In genomic region chr9:50602055-50602845, GRCm38 (mm10) we compare ENCODE assay signal across 9 mouse cellular contexts. TPM values are rescaled to one million over a fixed set of nuclear protein-coding genes. Genes with fewer than 3 reads are reported as not detected.
DNase-seq lines count a peak whose midpoint lies in the region; ATAC-seq and TF ChIP-seq lines count a peak whose summit lies in the region.
"Had no signal": no experiment of that assay in that cellular context is flagged by ENCODE, and none has a peak within 500 bp of the region (broad histone marks: within the 10 kb centered on the region; RNA-seq: fewer than 3 reads in every experiment).

No protein-coding gene starts in this region.

- H3K27me3 ChIP-seq in forebrain, embryonic 11.5 days (ENCODE audit: control insufficient read depth, insufficient read depth, low read length) = no peaks in the 10 kb centered on the region
- H3K27me3 ChIP-seq in neural tube, embryonic 13.5 days = no peaks in the 10 kb centered on the region

- no peak for TF ChIP-seq CTCF in layer of hippocampus, adult 2 months (conservative IDR thresholded peaks at IDR 0.05)

- no peak for DNase-seq in layer of hippocampus, adult 2 months (ENCODE audit: low spot score in 2 of 2)
- no peak for DNase-seq in layer of hippocampus, postnatal 10 days (ENCODE audit: low spot score in 2 of 2)
- no peak for DNase-seq in forebrain, embryonic 11.5 days (ENCODE audit: low spot score)
- DNase-seq in kidney, postnatal 25 days = peak; percentile 31 to 57
- no peak for DNase-seq in thymus, postnatal 36 days
- DNase-seq in urinary bladder, adult 2 months (ENCODE audit: low spot score) = no peak
- no peak for DNase-seq in left cerebral cortex, adult 11 months (ENCODE audit: low spot score)

- H3K4me1 ChIP-seq in forebrain, embryonic 11.5 days (replicated peaks; ENCODE audit: control insufficient read depth, insufficient read depth, low read length) = peaks cover 8% of the 10 kb centered on the region; the same call in 1 of the 2 replicates
- H3K4me1 ChIP-seq in neural tube, embryonic 13.5 days (replicated peaks) = peaks cover 32% of the 10 kb centered on the region

- 92% methylated on average over 7 of the region's 7 CpGs for WGBS in forebrain, embryonic 11.5 days
- WGBS in neural tube, embryonic 13.5 days = 88% methylated on average over 7 of the region's 7 CpGs

- H3K9ac ChIP-seq in forebrain, embryonic 11.5 days (ENCODE audit: low read length) = no peak overlapping the region
- H3K9ac ChIP-seq in neural tube, embryonic 13.5 days = peak overlapping the region; percentile 93

- H3K4me3 ChIP-seq in layer of hippocampus, adult 2 months = peak overlapping the region; percentile 80
- peak overlapping the region; percentile 85 for H3K4me3 ChIP-seq in forebrain, embryonic 11.5 days (ENCODE audit: low read depth, low read length)
- H3K4me3 ChIP-seq in neural tube, embryonic 13.5 days = peak overlapping the region; percentile 88

- peak overlapping the region; percentile 93 for H3K4me2 ChIP-seq in forebrain, embryonic 11.5 days (ENCODE audit: low read depth, low read length, severe bottlenecking)
- peak overlapping the region; percentile 94 for H3K4me2 ChIP-seq in neural tube, embryonic 13.5 days

- H3K27ac ChIP-seq in layer of hippocampus, adult 2 months = peak overlapping the region; percentile 23; the same call in 1 of the 2 replicates
- no peak overlapping the region for H3K27ac ChIP-seq in forebrain, embryonic 11.5 days (ENCODE audit: low read depth, low read length)
- no peak overlapping the region for H3K27ac ChIP-seq in neural tube, embryonic 13.5 days (replicated peaks)

- peaks cover 7% of the 10 kb centered on the region; the same call in 1 of the 2 replicates for H3K36me3 ChIP-seq in forebrain, embryonic 11.5 days (ENCODE audit: control insufficient read depth, insufficient read depth, low read length)
- peaks cover 44% of the 10 kb centered on the region for H3K36me3 ChIP-seq in neural tube, embryonic 13.5 days

- H3K9me3 ChIP-seq in forebrain, embryonic 11.5 days (ENCODE audit: control insufficient read depth, low read length) = no peaks in the 10 kb centered on the region
- H3K9me3 ChIP-seq in neural tube, embryonic 13.5 days = no peaks in the 10 kb centered on the region

- ATAC-seq in forebrain, embryonic 11.5 days (replicated peaks; ENCODE audit: low FRiP score) = no peak
- ATAC-seq in neural tube, embryonic 13.5 days (ENCODE audit: low read depth) = no peak

RNA-seq across cellular contexts. Expression of gene Sdhd, which starts 1.4 kb away (rescaled TPM):
- total RNA-seq in layer of hippocampus, adult 2 months (2021) = 100 to 1,000 TPM; 109 to 112 TPM
- total RNA-seq in layer of hippocampus, postnatal 10 days (2021) = 100 to 1,000 TPM; 140 to 155 TPM
- 257 and 262 TPM in 2 replicates for polyA plus RNA-seq in forebrain, embryonic 11.5 days (2014; fragmentation: Nextera tagmentation; extraction: Ambion mirVana)
- 229 and 243 TPM in 2 replicates for polyA plus RNA-seq in neural tube, embryonic 13.5 days (2015; fragmentation: Nextera tagmentation; extraction: Ambion mirVana)
- 154 and 189 TPM in 2 replicates for polyA plus RNA-seq in urinary bladder, adult 2 months (2012; rRNA removed)

RNA-seq across cellular contexts. Expression of gene Timm8b, which starts 1.5 kb away (rescaled TPM):
- total RNA-seq in layer of hippocampus, adult 2 months (2021) = 100 to 1,000 TPM; 206 to 234 TPM
- 100 to 1,000 TPM; 217 to 234 TPM for total RNA-seq in layer of hippocampus, postnatal 10 days (2021)
- 318 and 323 TPM in 2 replicates for polyA plus RNA-seq in forebrain, embryonic 11.5 days (2014; fragmentation: Nextera tagmentation; extraction: Ambion mirVana)
- 366 and 422 TPM in 2 replicates for polyA plus RNA-seq in neural tube, embryonic 13.5 days (2015; fragmentation: Nextera tagmentation; extraction: Ambion mirVana)
- 181 and 191 TPM in 2 replicates for polyA plus RNA-seq in urinary bladder, adult 2 months (2012; rRNA removed)

RNA-seq across cellular contexts. Expression of gene Pih1d2, which starts 14.9 kb away (rescaled TPM):
- total RNA-seq in layer of hippocampus, adult 2 months (2021) = 1 to 10 TPM; 2.3 to 2.7 TPM
- 1 to 10 TPM; 1.9 to 3.1 TPM for total RNA-seq in layer of hippocampus, postnatal 10 days (2021)
- polyA plus RNA-seq in forebrain, embryonic 11.5 days (2014; fragmentation: Nextera tagmentation; extraction: Ambion mirVana) = 7.2 and 8.6 TPM in 2 replicates
- polyA plus RNA-seq in neural tube, embryonic 13.5 days (2015; fragmentation: Nextera tagmentation; extraction: Ambion mirVana) = 5.2 and 5.8 TPM in 2 replicates
- 2.1 and 2.5 TPM in 2 replicates for polyA plus RNA-seq in urinary bladder, adult 2 months (2012; rRNA removed)

RNA-seq across cellular contexts. Expression of gene Nkapd1, which starts 15.0 kb away (rescaled TPM):
- 10 to 100 TPM; 20.8 to 22.1 TPM for total RNA-seq in layer of hippocampus, adult 2 months (2021)
- total RNA-seq in layer of hippocampus, postnatal 10 days (2021) = 10 to 100 TPM; 24.4 to 26.4 TPM
- polyA plus RNA-seq in forebrain, embryonic 11.5 days (2014; fragmentation: Nextera tagmentation; extraction: Ambion mirVana) = 23.3 and 24.3 TPM in 2 replicates
- polyA plus RNA-seq in neural tube, embryonic 13.5 days (2015; fragmentation: Nextera tagmentation; extraction: Ambion mirVana) = 24.6 and 25.7 TPM in 2 replicates
- polyA plus RNA-seq in urinary bladder, adult 2 months (2012; rRNA removed) = 13.2 and 13.9 TPM in 2 replicates

RNA-seq across cellular contexts. Expression of gene Tex12, which starts 41.1 kb away (rescaled TPM):
- total RNA-seq in layer of hippocampus, adult 2 months (2021) = not detected
- total RNA-seq in layer of hippocampus, postnatal 10 days (2021) = not detected
- polyA plus RNA-seq in forebrain, embryonic 11.5 days (2014; fragmentation: Nextera tagmentation; extraction: Ambion mirVana) = 0.28 TPM in 1 of 2 replicates, not detected in the other
- polyA plus RNA-seq in neural tube, embryonic 13.5 days (2015; fragmentation: Nextera tagmentation; extraction: Ambion mirVana) = not detected in 2 replicates
- polyA plus RNA-seq in urinary bladder, adult 2 months (2012; rRNA removed) = not detected in 2 replicates
- total RNA-seq: left cerebral cortex, postnatal 14 days had no signal

Comparison
In these comparisons a context has a peak if more than half of its experiments do, and no peak if none do; other contexts are left out.
1. DNase-seq: peak in kidney, postnatal 25 days (2 of 2); none in layer of hippocampus, adult 2 months (0 of 2), layer of hippocampus, postnatal 10 days (0 of 2), forebrain, embryonic 11.5 days (single experiment), thymus, postnatal 36 days (0 of 2), urinary bladder, adult 2 months (single experiment) and left cerebral cortex, adult 11 months (single experiment).
2. Peak in every context shown above with its lines, with median percentiles within 50 percentile points of each other: H3K4me3 ChIP-seq.